Mouse (Mus musculus) forelimb bud, embryonic 11.5 days (tissue): Measurements from ENCODE around the gene Ifnab.

ENCODE experiments used
- DNase-seq: peaks from one replicate; pipeline ENCODE4 v3.0.0-alpha.2; 2012; ENCODE audit warnings: low read depth, low spot score

Ifnab gene

DNA sequence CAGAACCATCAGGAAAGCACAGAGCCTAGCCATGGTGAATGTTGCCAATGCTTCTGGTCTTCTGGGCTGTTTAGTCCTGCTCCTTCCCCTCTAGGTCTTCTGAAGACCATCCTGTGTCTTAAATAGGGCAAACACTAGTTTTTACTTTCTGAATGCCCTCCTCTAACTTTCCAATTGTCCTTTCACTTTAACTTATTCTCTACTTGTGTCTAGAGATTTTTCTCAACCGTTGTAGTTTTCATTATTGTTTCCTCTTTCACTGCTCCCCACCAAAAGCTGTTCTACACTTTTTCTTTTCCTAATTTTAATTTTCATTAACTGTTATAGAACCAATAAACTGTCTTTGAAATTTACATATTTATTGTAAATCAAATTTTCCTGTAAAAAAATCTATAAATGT lies 14.3 kb downstream of the Ifnab start, which contains the start of gene Ifna16:
Gene Ifna16 (minus strand): TSS at position 101 of the 400 bp plus-strand sequence.
- no peak for DNase-seq

DNA sequence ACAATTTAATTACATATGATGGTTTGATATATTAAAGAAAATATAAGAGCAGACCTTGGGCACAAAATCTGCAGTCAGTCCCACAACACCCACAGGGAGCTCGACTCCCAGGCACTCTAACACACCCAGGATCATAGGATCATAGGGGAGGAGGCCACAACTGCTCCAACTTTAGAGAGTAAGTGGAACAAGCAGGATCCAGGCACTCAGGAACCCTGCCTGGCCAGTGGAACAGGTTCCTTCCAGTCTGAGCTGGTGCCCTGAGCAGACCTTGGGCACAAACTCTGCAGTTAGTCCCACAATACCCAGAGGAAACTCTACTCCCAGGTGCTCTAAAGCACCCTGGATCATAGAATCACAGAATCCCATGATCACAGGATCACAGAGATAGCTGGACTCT lies 35.7 kb downstream of the Ifnab start:
- DNase-seq, result no peak

- DNase-seq, result no peak
Measured at GRCm38 (mm10) chr4:88653644-88654043, 37.5 kb downstream of the Ifnab start.

DNA sequence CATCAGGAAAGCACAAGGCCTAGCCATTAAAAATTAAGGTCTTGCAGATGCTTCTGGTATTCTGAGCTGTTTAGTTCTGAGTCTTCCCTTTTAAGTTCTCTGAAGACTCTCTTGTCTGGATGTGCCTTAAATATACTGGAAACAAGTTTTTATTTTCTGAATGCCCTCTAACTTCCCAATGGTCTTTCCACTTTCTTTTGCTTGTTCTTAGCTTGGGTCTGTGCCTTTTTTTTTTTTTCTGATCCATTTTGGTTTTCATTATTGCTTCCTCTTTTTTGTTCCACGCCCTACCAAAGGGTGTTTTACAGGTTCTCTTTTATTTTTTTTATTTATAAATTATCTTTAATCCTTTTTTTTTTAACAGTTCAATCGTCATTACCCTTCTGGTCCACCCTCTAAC lies 46.8 kb downstream of the Ifnab start, which contains the start of gene Ifna13:
Gene Ifna13 (minus strand): TSS at position 101 of the 400 bp plus-strand sequence.
- no peak for DNase-seq

DNA sequence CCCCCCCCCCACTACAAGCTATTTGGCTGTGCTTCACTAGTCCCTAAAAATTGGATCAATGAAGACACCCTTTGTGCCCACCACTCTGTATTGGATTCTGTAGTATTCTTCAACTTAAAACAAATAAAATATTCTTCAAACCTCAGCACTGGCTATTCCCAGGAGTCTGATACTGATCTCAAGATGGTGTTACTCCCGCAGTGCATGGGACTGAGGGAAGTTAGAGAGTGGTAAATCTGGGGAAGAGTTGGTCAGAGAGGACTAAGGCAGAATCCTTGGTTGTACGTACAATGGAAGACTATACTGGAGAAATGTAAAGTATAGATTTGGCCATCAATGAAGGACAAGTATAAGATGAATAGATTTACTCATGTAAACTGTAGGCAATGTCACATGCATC lies 48.6 kb downstream of the Ifnab start:
- DNase-seq, result peak; percentile 39

DNA sequence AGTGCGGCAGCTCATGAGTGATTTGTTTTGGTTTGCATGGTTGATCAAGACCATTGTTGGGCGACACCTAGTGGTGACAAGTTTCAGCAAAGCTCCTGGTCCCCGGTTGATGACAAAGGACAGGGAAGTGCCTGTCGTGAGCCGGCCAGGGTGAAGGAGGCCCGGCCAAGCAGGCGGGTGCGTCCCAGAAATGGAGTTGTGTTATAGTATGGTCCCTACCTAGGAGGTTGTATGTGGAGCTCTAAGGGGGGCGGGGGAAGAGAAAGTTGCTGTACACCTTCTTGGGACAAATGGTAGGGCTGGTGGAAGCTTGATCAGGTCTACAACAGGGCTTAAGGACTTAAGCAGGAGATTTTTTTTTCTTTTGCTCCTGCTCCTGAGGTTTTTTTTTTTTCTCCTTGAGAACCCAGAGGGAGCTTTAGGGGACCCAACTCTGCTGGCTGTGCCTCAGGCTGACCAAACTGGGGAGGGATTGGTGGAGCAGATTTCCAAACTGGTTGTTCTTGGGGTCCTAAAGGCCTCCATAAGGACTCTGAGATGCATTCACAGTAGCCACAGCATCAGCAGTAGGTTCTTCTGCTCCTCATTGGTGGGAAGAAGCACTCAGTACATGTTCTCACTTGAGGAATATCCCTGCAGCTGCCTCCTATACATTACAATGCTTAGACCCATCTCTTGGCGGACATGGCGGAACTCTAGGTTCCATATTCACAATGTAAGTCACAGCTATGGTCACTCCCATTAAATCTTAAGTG lies 49.9 kb downstream of the Ifnab start:
- DNase-seq, result peak; percentile 100

DNA sequence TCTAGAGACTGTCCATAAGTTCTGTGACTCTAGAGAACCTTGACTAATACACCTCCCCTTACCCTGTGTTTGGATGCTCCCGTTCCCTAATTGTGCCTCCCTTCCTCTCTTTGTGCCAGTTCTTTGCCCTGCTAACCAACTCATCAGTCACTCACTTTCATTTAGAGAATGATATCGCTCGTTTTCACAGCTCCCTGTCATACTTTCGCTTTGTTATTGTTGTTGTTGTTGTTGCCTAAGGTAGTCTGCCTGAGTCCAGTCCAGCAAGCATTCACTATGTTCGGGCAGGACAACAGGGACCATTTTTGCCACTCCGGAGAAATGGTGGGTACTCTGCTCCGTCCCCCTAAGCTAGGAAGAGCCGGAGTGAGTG lies 50.5 kb downstream of the Ifnab start:
- no peak for DNase-seq
